Comparison of ENCODE assay signal across 13 mouse cellular contexts in the genomic region with DNA sequence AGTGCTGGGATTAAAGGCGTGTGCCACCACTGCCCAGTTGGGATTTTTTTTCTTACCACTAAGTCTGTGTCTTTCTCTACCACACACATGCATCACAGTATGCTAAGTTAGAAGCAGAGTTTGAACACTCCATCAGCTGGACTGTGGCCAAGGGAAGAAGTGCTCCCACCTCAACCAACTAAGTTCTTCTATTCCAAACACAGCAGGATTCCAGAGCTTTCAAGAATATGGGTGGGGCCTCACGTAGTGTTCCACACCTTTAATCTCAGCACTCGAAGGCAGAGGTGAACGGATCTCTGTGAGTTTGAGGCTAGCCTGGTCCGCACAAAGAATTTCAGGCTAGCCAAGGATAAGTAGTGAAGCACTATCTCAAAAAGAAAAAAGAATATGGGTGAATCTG.
"Had no signal": no experiment of that assay in that cellular context is flagged by ENCODE, and none has a peak within 500 bp of the region (broad histone marks: within the 10 kb centered on the region; RNA-seq: fewer than 3 reads in every experiment).

No protein-coding gene starts in this region.

- DNase-seq: cerebellum, postnatal 14 days; cerebellum, postnatal 25 days; cerebellum, postnatal 36 days; embryo, embryonic 11 days; forebrain, postnatal 0 days; gastrocnemius, adult 2 months; gastrocnemius, postnatal 10 days; gastrocnemius, postnatal 14 days; gastrocnemius, postnatal 25 days; gastrocnemius, postnatal 36 days; heart, adult 11 months; heart, adult 18-20 months; heart, adult 2 months had no signal
